ENCODE assay signal across 18 mouse cellular contexts in the genomic region with DNA sequence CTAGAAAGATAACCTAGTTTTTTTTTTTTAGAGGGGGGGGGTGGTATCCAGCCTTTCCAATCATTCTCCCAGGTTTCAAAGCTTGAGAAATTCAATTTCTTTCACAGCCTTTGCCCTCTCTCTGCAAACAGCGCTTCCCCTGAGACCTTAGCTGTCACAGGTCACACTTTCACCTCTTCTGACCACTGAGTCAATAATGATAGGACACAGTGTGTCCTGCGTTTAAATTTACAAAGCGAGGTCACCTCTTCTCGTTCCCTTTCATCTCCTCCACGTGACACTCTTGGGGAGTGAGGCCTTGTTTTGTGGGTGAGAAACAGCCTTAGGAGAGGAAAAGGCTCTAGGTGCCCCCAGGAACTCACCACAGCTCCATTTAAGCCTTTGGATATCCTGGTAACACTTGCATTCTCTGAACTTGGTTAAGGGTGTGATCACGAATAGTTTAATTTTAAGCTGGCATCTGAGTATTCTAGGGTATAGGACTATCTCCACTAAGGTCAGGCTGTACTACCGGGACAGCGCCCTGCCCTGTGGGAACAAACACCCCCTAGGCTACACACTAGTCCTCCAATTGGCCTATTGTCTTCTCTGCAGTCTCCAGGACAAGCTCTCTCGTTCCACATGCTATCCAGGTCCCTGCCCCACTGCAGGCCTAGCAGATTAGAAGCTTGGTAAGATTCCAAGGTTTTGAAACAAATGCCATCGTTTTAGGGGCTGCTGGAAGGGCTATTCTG. TPM values are rescaled to one million over a fixed set of nuclear protein-coding genes. Genes with fewer than 3 reads are reported as not detected.
A peak's percentile ranks its signal among the peaks of the same experiment; 100 is the strongest.
DNase-seq lines count a peak whose midpoint lies in the region; ATAC-seq and TF ChIP-seq lines count a peak whose summit lies in the region.
"Had no signal": no experiment of that assay in that cellular context is flagged by ENCODE, and none has a peak within 500 bp of the region (broad histone marks: within the 10 kb centered on the region; RNA-seq: fewer than 3 reads in every experiment).

No protein-coding gene starts in this region.

- WGBS in heart, embryonic 14.5 days: 43% methylated on average over 10 of the region's 10 CpGs
- WGBS in liver, embryonic 12.5 days (ENCODE audit: insufficient replicate concordance): 33% methylated on average over 10 of the region's 10 CpGs
- 35% methylated on average over 10 of the region's 10 CpGs for WGBS in liver, embryonic 11.5 days

- DNase-seq in heart, postnatal 14 days: no peak
- DNase-seq in liver, embryonic 11.5 days (ENCODE audit: low spot score): no peak
- DNase-seq in brain, embryonic 14.5 days (ENCODE audit: low read depth): peak; percentile 27
- DNase-seq in ovary, adult 18-20 months (ENCODE audit: low spot score): no peak
- no peak for DNase-seq in cerebellum, adult 9-11 months
- DNase-seq: cerebellum, postnatal 25 days; forebrain, postnatal 0 days; gastrocnemius, adult 2 months; heart, adult 2 months; lung, embryonic 14.5 days; lung, postnatal 4 days; thymus, postnatal 4 days had no signal

- H3K9me3 ChIP-seq in heart, embryonic 14.5 days (ENCODE audit: control insufficient read depth, low read length): no peaks in the 10 kb centered on the region
- no peaks in the 10 kb centered on the region for H3K9me3 ChIP-seq in liver, embryonic 12.5 days (replicated peaks)
- no peaks in the 10 kb centered on the region for H3K9me3 ChIP-seq in liver, embryonic 11.5 days (ENCODE audit: control insufficient read depth, low read length)
- H3K9me3 ChIP-seq: limb, embryonic 10.5 days; midbrain, embryonic 12.5 days had no signal

- H3K4me3 ChIP-seq in heart, embryonic 14.5 days (ENCODE audit: control insufficient read depth in 1 of 2, insufficient read depth in 1 of 2, low read depth in 1 of 2, low read length in 2 of 2): peak overlapping the region; percentile 19 to 21; a peak in 2 of 4 replicates
- no peak overlapping the region for H3K4me3 ChIP-seq in liver, embryonic 12.5 days
- H3K4me3 ChIP-seq in liver, embryonic 11.5 days (ENCODE audit: low read depth, low read length): no peak overlapping the region
- H3K4me3 ChIP-seq: gastrocnemius, adult 2 months; heart, adult 2 months; limb, embryonic 10.5 days; midbrain, embryonic 12.5 days had no signal

- no peak for TF ChIP-seq CTCF in brain, embryonic 14.5 days (IDR thresholded peaks at IDR 0.05; ENCODE audit: borderline replicate concordance, extremely low read depth, insufficient read depth, insufficient read length)

- H3K27me3 ChIP-seq in heart, embryonic 14.5 days (ENCODE audit: control insufficient read depth, insufficient read depth, low read length): no peaks in the 10 kb centered on the region
- peaks cover 56% of the 10 kb centered on the region for H3K27me3 ChIP-seq in liver, embryonic 12.5 days (replicated peaks)
- H3K27me3 ChIP-seq in liver, embryonic 11.5 days (replicated peaks; ENCODE audit: control insufficient read depth, insufficient read depth, low read length): peaks cover 23% of the 10 kb centered on the region

- no peak overlapping the region; the same call in 1 of the 2 replicates for H3K9ac ChIP-seq in heart, embryonic 14.5 days (ENCODE audit: low read length)
- no peak overlapping the region for H3K9ac ChIP-seq in liver, embryonic 12.5 days
- no peak overlapping the region for H3K9ac ChIP-seq in liver, embryonic 11.5 days (ENCODE audit: low read depth, low read length)
- H3K9ac ChIP-seq: forebrain, postnatal 0 days; hindbrain, embryonic 14.5 days; lung, embryonic 14.5 days; midbrain, embryonic 12.5 days had no signal

- intact Hi-C loops in heart, postnatal 14 days (cut with DNase I): no loop called here

- no peak overlapping the region; a peak in 1 of 4 replicates for H3K27ac ChIP-seq in heart, embryonic 14.5 days (replicated peaks in 1 of 2; ENCODE audit: control insufficient read depth in 1 of 2, insufficient read depth in 1 of 2, low read depth in 2 of 2, low read length in 2 of 2)
- no peak overlapping the region; the same call in 1 of the 2 replicates for H3K27ac ChIP-seq in liver, embryonic 12.5 days
- no peak overlapping the region for H3K27ac ChIP-seq in liver, embryonic 11.5 days (ENCODE audit: low read depth, low read length)
- H3K27ac ChIP-seq: gastrocnemius, adult 2 months; heart, adult 2 months; hindbrain, embryonic 14.5 days; limb, embryonic 10.5 days; midbrain, embryonic 12.5 days had no signal

- peak overlapping the region; percentile 58 for H3K4me2 ChIP-seq in heart, embryonic 14.5 days (ENCODE audit: low read length)
- H3K4me2 ChIP-seq in liver, embryonic 12.5 days: 0 out of 2 replicates have a peak overlapping the region, but pooled peaks have one; percentile 22
- no peak overlapping the region for H3K4me2 ChIP-seq in liver, embryonic 11.5 days
- H3K4me2 ChIP-seq: hindbrain, embryonic 14.5 days; midbrain, embryonic 12.5 days had no signal

- H3K4me1 ChIP-seq in heart, embryonic 14.5 days (ENCODE audit: control insufficient read depth in 2 of 2, insufficient read depth in 2 of 2, low read length in 2 of 2): peaks cover 26 to 40% of the 10 kb centered on the region in 2 experiments
- no peaks in the 10 kb centered on the region; the same call in 1 of the 2 replicates for H3K4me1 ChIP-seq in liver, embryonic 12.5 days
- H3K4me1 ChIP-seq in liver, embryonic 11.5 days (replicated peaks; ENCODE audit: control insufficient read depth, insufficient read depth, low read length): no peaks in the 10 kb centered on the region

- TF ChIP-seq POLR2A in brain, embryonic 14.5 days (IDR thresholded peaks at IDR 0.05; ENCODE audit: borderline replicate concordance, extremely low read depth, insufficient read depth, insufficient read length, poor library complexity, severe bottlenecking): no peak

- H3K36me3 ChIP-seq in heart, embryonic 14.5 days (ENCODE audit: control insufficient read depth, insufficient read depth, low read length): no peaks in the 10 kb centered on the region
- H3K36me3 ChIP-seq in liver, embryonic 12.5 days: no peaks in the 10 kb centered on the region
- H3K36me3 ChIP-seq in liver, embryonic 11.5 days (ENCODE audit: control insufficient read depth, insufficient read depth, low read length): no peaks in the 10 kb centered on the region
- H3K36me3 ChIP-seq: G1E; limb, embryonic 10.5 days had no signal

- no peak for ATAC-seq in heart, embryonic 14.5 days (ENCODE audit: insufficient number of reproducible peaks, insufficient read depth, low FRiP score, low read depth)
- ATAC-seq in liver, embryonic 12.5 days: peak; percentile 61; the same call in 1 of the 2 replicates
- no peak for ATAC-seq in liver, embryonic 11.5 days (replicated peaks; ENCODE audit: low FRiP score)

RNA-seq across cellular contexts. Expression of gene Hspb8, which starts 23.1 kb away (rescaled TPM):
- 30.4 and 31.7 TPM in 2 replicates for polyA plus RNA-seq in heart, embryonic 14.5 days (2014; fragmentation: Nextera tagmentation; extraction: Ambion mirVana)
- 100 to 1,000 TPM; 234 to 252 TPM for total RNA-seq in heart, postnatal 14 days (2021)
- polyA plus RNA-seq in liver, embryonic 12.5 days (2016; fragmentation: Nextera tagmentation; extraction: Ambion mirVana): 1.2 and 1.5 TPM in 2 replicates
- 2.6 and 3.5 TPM in 2 replicates for polyA plus RNA-seq in liver, embryonic 11.5 days (2014; fragmentation: Nextera tagmentation; extraction: Ambion mirVana)
- 7.3 and 7.8 TPM in 2 replicates for polyA plus RNA-seq in brain, embryonic 14.5 days (2012; rRNA removed)
- polyA plus RNA-seq: G1E had no signal

Comparison
In these comparisons a context has a peak if more than half of its experiments do, and no peak if none do; other contexts are left out.
1. H3K4me3 ChIP-seq: peak in heart, embryonic 14.5 days (2 of 2); none in liver, embryonic 12.5 days (single experiment) and liver, embryonic 11.5 days (single experiment).